Mouse (Mus musculus): ENCODE results near the gene Rnf146. TPM values are rescaled to one million over a fixed set of nuclear protein-coding genes. Genes with fewer than 3 reads are reported as not detected.
"Not testable (repeated sequence)": the region's sequence is repeated elsewhere in the genome, so short reads cannot be mapped to it uniquely, and the experiment has no call there.

Gene Rnf146
- polyA plus RNA-seq (2014; fragmentation: Nextera tagmentation; extraction: Ambion mirVana) = 54.1 and 59.3 TPM in 2 replicates

DNA sequence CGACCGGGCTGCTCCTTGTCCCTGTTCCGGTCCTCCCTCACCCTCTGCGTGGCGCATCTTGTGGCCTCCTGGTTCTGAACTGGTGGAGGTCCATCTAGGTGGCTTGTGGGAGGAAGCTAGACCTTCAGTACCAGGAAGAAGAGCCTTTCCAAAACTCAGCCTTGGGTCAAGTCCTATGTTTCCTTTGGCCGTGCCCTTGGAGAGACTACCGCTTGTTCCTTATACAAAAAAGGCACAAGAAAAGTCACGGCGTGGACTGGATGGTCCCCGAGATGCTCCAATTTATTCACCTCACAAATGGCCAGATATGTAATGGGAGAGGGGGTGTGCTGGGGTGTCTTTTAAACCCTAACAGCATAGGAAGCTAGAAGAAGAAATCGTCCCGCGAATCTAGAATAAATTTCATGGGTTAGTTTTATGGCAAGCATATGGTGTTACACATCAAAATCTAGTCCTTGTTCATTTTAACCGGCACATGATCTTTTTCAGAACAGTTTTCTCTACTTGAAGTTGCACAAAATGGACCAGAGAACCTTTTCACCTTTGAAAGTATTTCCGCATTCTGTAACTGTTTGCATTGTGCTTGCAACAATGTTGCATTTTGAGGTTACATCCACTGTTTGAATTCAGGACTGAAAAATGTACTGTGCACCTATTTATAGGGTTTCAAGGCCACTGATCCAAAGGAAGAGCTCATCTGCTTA, at the start of gene Rnf146:
Gene Rnf146 (minus strand): TSS at position 246 of the 704 bp plus-strand sequence.
- peak within 1 kb of the TSS; percentile 57 for H3K4me2 ChIP-seq (ENCODE audit: low read depth, low read length)
- ATAC-seq (replicated peaks; ENCODE audit: insufficient number of reproducible peaks, low FRiP score, low TSS enrichment, low read depth) (no peak), DNase-seq (ENCODE audit: low spot score) (no peak)
- 9% methylated on average over 15 of the region's 15 CpGs for WGBS
- H3K9ac ChIP-seq (replicated peaks; ENCODE audit: low read length) = peak within 1 kb of the TSS; percentile 97
- H3K4me1 ChIP-seq (ENCODE audit: control insufficient read depth, insufficient read depth, low read length) = no peaks in the 10 kb centered on the region
- peak within 1 kb of the TSS; percentile 89 for H3K4me3 ChIP-seq (ENCODE audit: low read depth, low read length)
- no peaks in the 10 kb centered on the region for H3K9me3 ChIP-seq (replicated peaks; ENCODE audit: control insufficient read depth, low read length)
- peak within 1 kb of the TSS; percentile 94 for H3K27ac ChIP-seq (replicated peaks; ENCODE audit: low read depth, low read length)
- H3K27me3 ChIP-seq (ENCODE audit: control insufficient read depth, insufficient read depth, low read length) = no peaks in the 10 kb centered on the region
- no peaks in the 10 kb centered on the region for H3K36me3 ChIP-seq (replicated peaks; ENCODE audit: control insufficient read depth, insufficient read depth, low read depth, low read length)

DNA sequence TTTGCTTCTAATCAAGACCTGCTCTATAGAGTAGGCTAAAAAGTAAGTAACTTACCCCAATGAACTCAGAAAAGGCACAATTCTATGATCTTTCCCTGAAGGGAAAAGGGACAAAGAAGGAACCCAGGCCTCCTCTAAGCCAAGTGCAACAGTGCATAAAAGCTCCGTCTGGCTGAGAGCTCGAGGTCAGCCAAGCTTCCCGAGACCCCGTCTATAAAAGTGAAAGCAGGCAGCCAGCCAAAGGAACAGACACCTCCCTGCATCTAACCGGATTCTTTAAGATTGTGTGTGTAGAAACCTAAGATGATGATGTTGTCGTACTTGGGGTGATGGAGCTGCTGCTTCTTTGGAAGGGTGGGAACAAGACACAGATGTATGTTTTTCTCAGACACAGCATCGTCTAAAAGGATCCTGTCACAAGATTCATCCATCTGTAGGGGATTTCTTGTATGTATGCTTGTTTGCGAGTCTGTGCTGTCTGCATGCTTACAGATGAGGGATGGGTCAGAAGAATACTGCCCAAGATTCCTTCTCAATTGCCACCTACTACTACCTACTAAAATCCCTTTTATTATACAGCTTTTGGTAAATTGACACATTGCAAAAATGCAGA, 40.5 kb upstream of the Rnf146 start:
- H3K4me3 ChIP-seq (ENCODE audit: low read depth, low read length) = no peak overlapping the region
- no peaks in the 10 kb centered on the region for H3K4me1 ChIP-seq (ENCODE audit: control insufficient read depth, insufficient read depth, low read length)
- no peaks in the 10 kb centered on the region for H3K27me3 ChIP-seq (ENCODE audit: control insufficient read depth, insufficient read depth, low read length)
- H3K4me2 ChIP-seq (ENCODE audit: low read depth, low read length) = no peak overlapping the region
- no peak for DNase-seq (ENCODE audit: low spot score)
- WGBS = 69% methylated on average over 8 of the region's 8 CpGs
- no peak for ATAC-seq (replicated peaks; ENCODE audit: insufficient number of reproducible peaks, low FRiP score, low TSS enrichment, low read depth)
- no peak overlapping the region for H3K9ac ChIP-seq (replicated peaks; ENCODE audit: low read length)
- H3K27ac ChIP-seq (replicated peaks; ENCODE audit: low read depth, low read length) = no peak overlapping the region
- no peaks in the 10 kb centered on the region for H3K36me3 ChIP-seq (replicated peaks; ENCODE audit: control insufficient read depth, insufficient read depth, low read depth, low read length)
- H3K9me3 ChIP-seq (replicated peaks; ENCODE audit: control insufficient read depth, low read length) = no peaks in the 10 kb centered on the region

- not testable (repeated sequence) for DNase-seq (ENCODE audit: low spot score); ATAC-seq (replicated peaks; ENCODE audit: insufficient number of reproducible peaks, low FRiP score, low TSS enrichment, low read depth); H3K4me3 ChIP-seq (ENCODE audit: low read depth, low read length); H3K27me3 ChIP-seq (ENCODE audit: control insufficient read depth, insufficient read depth, low read length); H3K4me1 ChIP-seq (ENCODE audit: control insufficient read depth, insufficient read depth, low read length); H3K27ac ChIP-seq (replicated peaks; ENCODE audit: low read depth, low read length); H3K9ac ChIP-seq (replicated peaks; ENCODE audit: low read length); H3K9me3 ChIP-seq (replicated peaks; ENCODE audit: control insufficient read depth, low read length); H3K36me3 ChIP-seq (replicated peaks; ENCODE audit: control insufficient read depth, insufficient read depth, low read depth, low read length); H3K4me2 ChIP-seq (ENCODE audit: low read depth, low read length)
- WGBS = 84% methylated on average over 2 of the region's 2 CpGs
Observed at GRCm38 (mm10) chr10:29394890-29395289, 32.6 kb upstream of the Rnf146 start.

GRCm38 (mm10) chr10:29381558-29381957, 19.3 kb upstream of the Rnf146 start:
- Histone ChIP-seq H3K9ac (replicated peaks; ENCODE audit: low read length) (no peak overlapping the region), H3K9me3 (replicated peaks; ENCODE audit: control insufficient read depth, low read length) (no peaks in the 10 kb centered on the region), H3K4me1 (ENCODE audit: control insufficient read depth, insufficient read depth, low read length) (no peaks in the 10 kb centered on the region), H3K27ac (replicated peaks; ENCODE audit: low read depth, low read length) (no peak overlapping the region), H3K4me2 (ENCODE audit: low read depth, low read length) (no peak overlapping the region), H3K4me3 (ENCODE audit: low read depth, low read length) (no peak overlapping the region), H3K36me3 (replicated peaks; ENCODE audit: control insufficient read depth, insufficient read depth, low read depth, low read length) (no peaks in the 10 kb centered on the region), H3K27me3 (ENCODE audit: control insufficient read depth, insufficient read depth, low read length) (no peaks in the 10 kb centered on the region)
- 88% methylated on average over 2 of the region's 2 CpGs for WGBS
- DNase-seq (ENCODE audit: low spot score) = no peak
- ATAC-seq (replicated peaks; ENCODE audit: insufficient number of reproducible peaks, low FRiP score, low TSS enrichment, low read depth) = no peak

- no peaks in the 10 kb centered on the region for H3K9me3 ChIP-seq (replicated peaks; ENCODE audit: control insufficient read depth, low read length)
- H3K4me2 ChIP-seq (ENCODE audit: low read depth, low read length) = no peak overlapping the region
- 85% methylated on average over 5 of the region's 5 CpGs for WGBS
- H3K27ac ChIP-seq (replicated peaks; ENCODE audit: low read depth, low read length) = no peak overlapping the region
- H3K9ac ChIP-seq (replicated peaks; ENCODE audit: low read length) = no peak overlapping the region
- H3K4me3 ChIP-seq (ENCODE audit: low read depth, low read length) = no peak overlapping the region
- H3K36me3 ChIP-seq (replicated peaks; ENCODE audit: control insufficient read depth, insufficient read depth, low read depth, low read length) = no peaks in the 10 kb centered on the region
- no peak for DNase-seq (ENCODE audit: low spot score)
- no peaks in the 10 kb centered on the region for H3K4me1 ChIP-seq (ENCODE audit: control insufficient read depth, insufficient read depth, low read length)
- ATAC-seq (replicated peaks; ENCODE audit: insufficient number of reproducible peaks, low FRiP score, low TSS enrichment, low read depth) = no peak
- no peaks in the 10 kb centered on the region for H3K27me3 ChIP-seq (ENCODE audit: control insufficient read depth, insufficient read depth, low read length)
Observed at GRCm38 (mm10) chr10:29374065-29374464, 11.8 kb upstream of the Rnf146 start.

DNA sequence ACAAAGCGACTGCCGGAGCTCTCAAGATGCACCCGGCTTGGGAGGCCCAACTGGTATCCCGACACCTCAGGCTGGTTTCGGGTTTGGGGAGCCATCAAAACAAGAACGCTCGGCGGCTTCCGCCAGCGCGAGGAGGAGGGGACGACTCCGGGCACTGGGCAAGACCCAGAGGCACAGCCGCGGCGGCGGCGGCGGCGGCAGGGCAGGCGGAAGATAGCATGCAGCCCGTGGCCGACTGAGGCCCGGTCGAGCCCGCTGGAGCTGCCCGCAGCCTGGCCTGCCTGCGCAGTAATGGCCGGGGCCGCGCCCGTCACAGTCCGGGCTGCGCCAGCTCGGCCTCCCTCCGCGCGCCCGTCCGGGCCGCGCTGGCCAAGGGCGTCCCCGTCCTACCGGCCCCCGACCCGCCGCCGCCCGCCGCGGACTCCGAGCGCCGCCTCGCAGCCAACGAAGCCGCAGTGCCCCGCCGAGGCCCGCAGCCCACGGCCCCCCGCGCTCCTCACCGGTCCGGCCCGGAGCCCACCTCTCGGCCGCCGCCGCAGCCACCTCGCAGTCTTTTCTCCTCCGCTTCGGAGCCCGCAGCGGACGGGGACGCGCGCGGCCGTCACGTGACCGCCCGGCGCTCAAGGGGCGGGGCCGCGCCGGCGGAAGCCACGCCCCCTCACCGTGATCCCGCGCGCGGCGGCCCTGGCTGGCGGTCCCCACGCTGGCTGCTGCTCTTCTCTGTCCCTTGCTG, 612 bp downstream of the Rnf146 start:
- Histone ChIP-seq H3K36me3 (replicated peaks; ENCODE audit: control insufficient read depth, insufficient read depth, low read depth, low read length) (no peaks in the 10 kb centered on the region), H3K4me2 (ENCODE audit: low read depth, low read length) (peak overlapping the region; percentile 57), H3K4me3 (ENCODE audit: low read depth, low read length) (peak overlapping the region; percentile 89), H3K27me3 (ENCODE audit: control insufficient read depth, insufficient read depth, low read length) (no peaks in the 10 kb centered on the region), H3K27ac (replicated peaks; ENCODE audit: low read depth, low read length) (peak overlapping the region; percentile 94), H3K9ac (replicated peaks; ENCODE audit: low read length) (peak overlapping the region; percentile 97), H3K9me3 (replicated peaks; ENCODE audit: control insufficient read depth, low read length) (no peaks in the 10 kb centered on the region), H3K4me1 (ENCODE audit: control insufficient read depth, insufficient read depth, low read length) (no peaks in the 10 kb centered on the region)
- DNase-seq (ENCODE audit: low spot score) = peak; percentile 90
- ATAC-seq (replicated peaks; ENCODE audit: insufficient number of reproducible peaks, low FRiP score, low TSS enrichment, low read depth) = peak; percentile 98
- under 1% methylated on average over 54 of the region's 100 CpGs for WGBS

- H3K4me1 ChIP-seq (ENCODE audit: control insufficient read depth, insufficient read depth, low read length) = no peaks in the 10 kb centered on the region
- peak overlapping the region; percentile 94 for H3K27ac ChIP-seq (replicated peaks; ENCODE audit: low read depth, low read length)
- H3K4me3 ChIP-seq (ENCODE audit: low read depth, low read length) = peak overlapping the region; percentile 89
- ATAC-seq (replicated peaks; ENCODE audit: insufficient number of reproducible peaks, low FRiP score, low TSS enrichment, low read depth) (no peak), DNase-seq (ENCODE audit: low spot score) (no peak)
- no peaks in the 10 kb centered on the region for H3K9me3 ChIP-seq (replicated peaks; ENCODE audit: control insufficient read depth, low read length)
- H3K9ac ChIP-seq (replicated peaks; ENCODE audit: low read length) = peak overlapping the region; percentile 97
- WGBS = 4% methylated on average over 6 of the region's 6 CpGs
- no peaks in the 10 kb centered on the region for H3K36me3 ChIP-seq (replicated peaks; ENCODE audit: control insufficient read depth, insufficient read depth, low read depth, low read length)
- peak overlapping the region; percentile 37 for H3K4me2 ChIP-seq (ENCODE audit: low read depth, low read length)
- no peaks in the 10 kb centered on the region for H3K27me3 ChIP-seq (ENCODE audit: control insufficient read depth, insufficient read depth, low read length)
Observed at GRCm38 (mm10) chr10:29361095-29361463, 1.2 kb downstream of the Rnf146 start.

- H3K4me1 ChIP-seq (ENCODE audit: control insufficient read depth, insufficient read depth, low read length) = no peaks in the 10 kb centered on the region
- H3K9me3 ChIP-seq (replicated peaks; ENCODE audit: control insufficient read depth, low read length) = no peaks in the 10 kb centered on the region
- no peak overlapping the region for H3K9ac ChIP-seq (replicated peaks; ENCODE audit: low read length)
- no peak for ATAC-seq (replicated peaks; ENCODE audit: insufficient number of reproducible peaks, low FRiP score, low TSS enrichment, low read depth)
- H3K4me2 ChIP-seq (ENCODE audit: low read depth, low read length) = no peak overlapping the region
- WGBS = 84% methylated on average over 7 of the region's 7 CpGs
- no peak for DNase-seq (ENCODE audit: low spot score)
- H3K36me3 ChIP-seq (replicated peaks; ENCODE audit: control insufficient read depth, insufficient read depth, low read depth, low read length) = no peaks in the 10 kb centered on the region
- no peaks in the 10 kb centered on the region for H3K27me3 ChIP-seq (ENCODE audit: control insufficient read depth, insufficient read depth, low read length)
- no peak overlapping the region for H3K4me3 ChIP-seq (ENCODE audit: low read depth, low read length)
- H3K27ac ChIP-seq (replicated peaks; ENCODE audit: low read depth, low read length) = no peak overlapping the region
Observed at GRCm38 (mm10) chr10:29354183-29354582, 8.1 kb downstream of the Rnf146 start.
